Mouse (Mus musculus) E14TG2a.4 (cell line): Measurements from ENCODE around the gene Kank4.

Experiments used
- CTCF ChIP-seq: conservative IDR thresholded peaks from 2 replicates; pipeline ENCODE4 v1.5.1; 2014; ENCODE audit warnings: low read length
- POU5F1 ChIP-seq: IDR thresholded peaks from 2 replicates; pipeline ENCODE4 v1.6.1; 2014; ENCODE audit warnings: low read length, borderline replicate concordance

DNA sequence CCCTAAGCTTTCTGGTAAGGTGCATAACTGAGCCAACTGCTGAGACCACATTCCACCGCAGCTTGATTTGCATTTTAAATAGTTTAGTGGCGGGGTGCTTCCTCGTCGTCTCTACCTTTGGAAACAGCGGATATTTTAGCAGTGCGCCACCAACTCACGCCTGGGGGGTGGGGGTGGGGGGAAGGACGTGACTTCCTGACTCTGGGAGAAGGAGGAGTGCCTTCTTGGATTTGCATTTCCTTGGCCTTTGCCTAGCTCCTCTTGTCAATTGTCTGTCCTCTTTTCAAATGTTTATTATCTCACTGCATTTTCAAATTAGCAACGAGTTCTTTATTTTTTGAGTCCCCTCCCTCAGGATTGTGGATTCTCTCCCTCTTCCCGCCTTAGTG, 89.4 kb downstream of the Kank4 start:
- TF ChIP-seq CTCF (no peak), POU5F1 (no peak)
